Mouse (Mus musculus) layer of hippocampus, adult 8-10 months (tissue): ENCODE results near the gene Srrm4. TPM values are rescaled to one million over a fixed set of nuclear protein-coding genes. Genes with fewer than 3 reads are reported as not detected.

Source experiments
- DNase-seq, 2 experiments: peaks; one replicate each; pipeline ENCODE4 v3.0.0; 2022; ENCODE audit warnings: low spot score in 2 of 2
- total RNA-seq, 4 experiments: library from RNA; stranded (reverse); gene quantifications; 2 replicates each; pipeline ENCODE4 v1.2.4; 2022

Srrm4 gene
- total RNA-seq, 4 experiments from 2014 or later, result 24.5 to 35.9 (median 29.7) TPM

DNA sequence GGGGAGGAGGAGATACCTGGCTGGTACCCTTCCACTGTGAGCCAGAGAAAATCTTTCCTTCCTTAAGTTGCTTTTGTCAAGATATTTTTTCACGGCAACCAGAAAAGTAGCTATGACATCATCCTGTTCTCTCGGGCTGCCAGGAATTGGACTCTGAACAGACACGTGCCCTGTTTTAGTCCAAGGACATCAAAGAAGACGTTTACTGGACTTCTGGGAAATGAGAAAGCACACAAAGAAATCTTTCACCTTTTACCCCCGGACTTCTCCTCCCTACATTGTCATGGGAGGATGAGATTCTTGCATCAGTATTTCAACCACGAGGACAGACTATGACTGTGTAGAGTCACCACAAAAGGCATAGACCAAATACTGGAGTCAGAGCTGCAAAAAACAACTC lies 183.7 kb downstream of the Srrm4 start:
- DNase-seq, result no peak

DNA sequence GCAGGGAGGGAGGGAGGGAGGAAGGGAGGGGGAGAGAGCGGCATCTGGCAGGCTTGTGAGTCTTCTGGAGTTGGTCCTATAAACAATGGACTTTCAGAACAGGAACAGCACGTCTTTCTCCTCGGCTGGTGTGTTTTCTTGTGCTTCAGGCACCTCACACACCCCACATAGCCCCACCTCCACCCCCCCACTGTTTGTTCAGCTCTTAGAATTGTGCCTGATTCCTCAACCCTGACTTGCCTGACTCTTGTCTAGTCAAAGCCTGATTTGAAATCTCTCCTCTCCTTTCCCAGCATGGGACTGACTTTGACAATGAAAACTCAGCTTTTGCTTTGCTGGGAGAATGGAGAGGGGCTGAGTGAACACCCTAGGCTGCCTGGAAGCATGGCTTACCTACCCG lies 184.3 kb downstream of the Srrm4 start:
- no peak for DNase-seq

DNA sequence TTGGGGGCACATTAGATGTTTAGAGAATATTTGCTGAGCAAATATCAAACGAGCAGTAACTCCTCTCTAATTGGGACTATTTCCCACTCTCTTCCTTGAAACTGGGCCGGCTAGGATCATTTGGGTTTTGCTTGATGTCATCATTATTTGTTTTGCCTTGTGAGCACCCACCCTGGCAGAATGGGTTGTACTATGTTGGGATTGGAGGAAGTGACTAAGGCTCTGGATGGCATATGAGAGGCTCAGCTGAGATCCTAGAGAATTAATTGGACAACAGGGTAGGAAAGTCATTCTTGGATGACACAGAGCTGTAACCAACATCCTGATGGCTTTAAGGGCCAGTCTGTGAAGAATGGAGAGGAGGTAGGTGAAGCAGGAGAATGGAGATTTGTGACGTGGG lies 185.1 kb downstream of the Srrm4 start:
- no peak for DNase-seq

DNA sequence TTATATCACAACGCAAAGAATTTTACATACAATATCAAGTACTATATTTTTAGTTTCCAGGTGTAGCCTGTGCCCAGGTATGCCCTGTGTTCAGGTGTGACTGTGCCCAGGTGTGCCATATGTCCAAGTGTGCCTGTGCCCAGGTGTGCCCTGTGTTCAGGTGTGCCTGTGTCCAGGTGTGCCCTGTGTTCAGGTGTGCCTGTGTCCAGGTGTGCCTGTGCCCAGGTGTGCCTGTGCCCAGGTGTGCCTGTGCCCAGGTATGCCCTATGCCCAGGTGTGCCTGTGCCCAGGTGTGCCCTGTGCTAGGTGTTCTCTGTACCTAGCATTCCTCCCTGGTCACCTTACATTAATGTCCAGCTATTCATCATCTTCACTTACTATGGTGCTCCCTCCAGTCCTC lies 185.7 kb downstream of the Srrm4 start:
- no peak for DNase-seq

DNA sequence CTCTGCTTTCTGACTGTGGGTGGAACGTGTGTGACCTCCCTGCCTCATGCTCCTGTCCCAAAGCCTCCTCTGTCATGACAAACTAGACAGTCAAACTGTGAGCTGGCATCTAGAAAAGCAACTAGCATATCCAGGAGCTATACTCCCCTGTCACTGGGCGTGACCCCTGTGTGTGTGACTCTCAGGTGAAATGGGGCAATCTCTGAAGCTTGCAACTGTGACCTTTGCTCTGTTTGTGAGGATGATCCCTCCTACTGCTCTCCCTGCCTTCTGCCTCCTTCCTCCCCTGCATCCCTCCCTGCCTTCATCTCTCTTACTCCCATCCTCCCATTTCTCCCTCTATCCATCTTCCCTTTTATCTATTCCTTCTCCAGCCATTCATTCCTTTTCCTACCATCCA lies 187.6 kb downstream of the Srrm4 start:
- DNase-seq, result no peak

DNA sequence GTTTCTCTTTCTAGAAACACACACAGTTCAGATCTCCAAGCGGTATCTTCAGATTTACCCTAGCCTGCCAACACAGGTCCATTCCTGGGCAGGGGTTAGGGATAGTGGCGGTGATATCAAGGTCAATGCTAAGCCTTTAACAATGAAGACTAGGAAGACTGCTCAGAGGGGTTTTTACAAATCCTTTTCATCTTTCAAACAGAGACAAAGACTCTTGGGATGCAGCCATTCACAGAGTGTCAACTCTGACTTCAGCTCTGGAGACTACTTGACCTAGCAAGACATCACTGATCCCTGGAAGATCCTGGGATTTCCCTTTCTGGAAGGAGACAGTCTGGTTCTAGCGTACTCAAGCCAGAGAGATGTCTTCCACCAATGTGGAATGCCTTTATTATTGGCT lies 190.8 kb downstream of the Srrm4 start:
- no peak for DNase-seq

DNA sequence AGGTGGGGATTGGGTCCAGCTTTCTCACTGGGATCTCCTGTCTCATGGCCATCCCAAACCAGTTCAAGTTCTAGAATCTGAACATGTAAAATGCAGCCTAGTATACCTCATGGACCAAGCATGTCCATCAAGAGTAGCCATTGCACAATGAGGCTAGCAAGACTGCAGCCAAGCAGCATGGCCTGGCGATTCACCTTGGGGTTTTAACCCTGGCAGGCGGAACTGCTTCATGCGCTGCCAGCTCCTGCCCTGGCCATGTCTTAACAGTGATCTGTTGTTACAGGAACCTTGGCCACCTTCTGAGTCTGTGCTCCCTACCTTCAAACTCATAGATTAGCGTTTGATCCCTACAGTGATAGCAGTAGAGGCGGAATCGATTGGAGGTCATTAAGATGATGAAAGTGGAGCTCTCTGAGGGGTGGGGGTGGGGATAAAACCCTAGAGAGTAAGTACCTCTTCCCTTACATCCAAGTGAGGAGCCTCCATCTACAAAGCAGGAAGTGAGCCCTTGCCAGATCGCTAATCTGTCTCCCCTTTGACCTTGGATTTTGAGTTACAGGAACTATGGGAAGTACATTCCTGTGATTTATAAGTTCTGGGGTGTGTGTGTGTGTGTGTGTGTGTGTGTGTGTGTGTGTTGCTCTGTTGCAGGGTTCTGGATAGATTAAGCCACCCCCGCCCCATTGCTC lies 191.4 kb downstream of the Srrm4 start:
- DNase-seq, result no peak

DNA sequence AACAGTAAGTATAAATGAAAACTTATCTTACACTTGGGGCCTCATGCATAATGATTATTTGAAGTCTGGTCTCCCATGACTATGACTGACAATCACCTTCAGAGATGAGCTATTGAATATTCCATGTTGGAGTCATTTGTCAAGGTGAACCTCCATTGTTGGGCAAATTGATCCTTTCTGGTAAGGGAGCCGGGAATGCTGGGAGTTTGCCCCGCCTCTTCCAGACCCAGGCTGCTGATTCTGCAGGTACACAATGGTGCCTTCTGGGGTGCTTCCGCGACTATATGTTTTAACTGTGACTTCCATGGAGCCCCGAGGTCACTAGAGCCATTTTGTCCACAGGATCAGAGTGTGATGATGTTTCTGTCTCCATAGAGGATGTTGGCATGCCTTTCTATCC lies 195.5 kb downstream of the Srrm4 start:
- no peak for DNase-seq

DNA sequence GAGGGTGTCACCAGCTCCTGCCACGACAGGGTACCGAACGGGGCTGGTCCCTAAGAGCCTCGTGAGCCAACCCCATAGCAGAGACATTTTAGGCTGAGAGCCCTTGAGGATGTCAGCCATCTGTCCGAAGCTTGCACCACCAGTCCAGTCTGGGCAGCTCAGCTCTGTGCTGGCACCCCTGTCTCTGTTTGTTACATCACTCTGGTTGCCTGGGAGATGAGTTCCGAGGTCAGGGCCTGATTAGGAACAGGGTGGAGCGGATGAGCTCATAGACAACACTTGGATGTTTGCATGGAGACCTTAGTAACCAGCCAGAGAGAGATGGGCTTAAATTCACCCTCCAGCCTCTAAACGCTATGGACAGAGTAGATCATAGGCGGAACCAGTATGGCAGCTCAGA lies 199.0 kb downstream of the Srrm4 start:
- no peak for DNase-seq

DNA sequence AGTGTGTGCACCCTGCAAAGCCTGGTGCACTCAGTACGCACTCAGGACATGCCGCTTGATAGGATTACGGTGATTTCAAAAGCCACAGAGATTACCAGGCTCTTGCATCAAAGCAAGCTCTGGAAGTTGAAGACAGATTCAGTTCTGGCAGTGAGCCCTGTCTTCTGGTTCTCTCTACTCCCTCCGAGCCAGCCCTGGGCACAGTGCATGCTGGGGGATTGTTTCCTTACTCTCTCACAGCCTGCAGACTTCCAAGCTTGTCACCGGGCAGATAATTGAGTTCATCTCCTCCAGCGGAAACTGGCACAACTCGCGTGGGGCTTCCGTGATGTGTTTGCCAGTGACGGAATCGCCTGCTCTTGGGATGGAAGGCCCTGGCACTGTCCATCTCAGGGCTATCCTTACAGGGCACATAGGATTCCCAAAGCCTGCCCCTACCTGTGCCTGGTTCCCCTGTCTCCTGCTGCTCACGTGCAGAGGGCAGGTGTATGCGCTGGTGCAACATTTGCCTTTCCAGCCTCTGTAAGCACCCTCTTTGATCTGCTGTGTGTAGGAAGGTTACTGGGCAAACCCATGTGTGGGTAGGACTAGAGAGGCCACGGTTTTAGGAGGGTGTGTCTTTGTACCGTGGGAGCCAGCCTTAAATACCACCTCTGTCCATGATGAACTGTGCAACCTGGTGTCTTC lies 201.6 kb downstream of the Srrm4 start:
- DNase-seq, result peak; percentile 26 to 40

DNA sequence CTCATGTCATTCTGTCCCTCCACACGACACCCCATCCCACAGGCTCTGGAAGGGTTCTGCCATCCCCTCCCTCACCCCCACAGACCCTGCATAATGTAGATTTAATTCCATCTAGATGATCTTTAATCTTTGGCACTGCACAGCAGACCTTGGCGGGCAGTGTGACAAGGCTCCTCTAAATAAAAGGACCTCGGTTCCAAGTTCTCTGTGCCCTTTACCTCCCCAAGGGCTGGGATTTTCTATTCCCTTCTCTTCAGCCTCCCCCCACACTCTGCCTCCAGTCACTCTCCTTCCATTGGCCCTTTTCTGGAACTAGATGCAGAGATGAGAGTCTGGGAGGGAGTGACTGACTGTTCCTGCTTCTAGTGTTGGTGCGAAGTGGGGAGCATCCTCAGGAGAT lies 202.3 kb downstream of the Srrm4 start:
- no peak for DNase-seq

Other genes with a start within 250 kb of the Srrm4 start
- 10 to 100 TPM; 12.6 to 18.6 (median 14.5) TPM for gene Hspb8, start 169.0 kb downstream of the Srrm4 start, total RNA-seq